Mouse (Mus musculus) left cerebral cortex, adult 2 months (tissue): ENCODE data around the gene Gm20807. TPM values are rescaled to one million over a fixed set of nuclear protein-coding genes. Genes with fewer than 3 reads are reported as not detected.
"Not testable (repeated sequence)": the region's sequence is repeated elsewhere in the genome, so short reads cannot be mapped to it uniquely, and the experiment has no call there.

Source experiments
- DNase-seq, 2 experiments: peaks; one replicate each; pipeline ENCODE4 v3.0.0; 2021 to 2022; ENCODE audit warnings: low spot score in 2 of 2, mixed read lengths in 1 of 2; ENCODE audit errors: extremely low spot score in 1 of 2
- H3K27ac ChIP-seq: fragments of 200-600 bp; 2 replicates; pipeline ENCODE4 v1.8.1; 2022
- H3K4me3 ChIP-seq: fragments of 200-600 bp; 2 replicates; pipeline ENCODE4 v1.8.1; 2022
- intact Hi-C: fragments of 180-260 bp; cut with DNase I; formaldehyde crosslinking; loops from one replicate; pipeline ENCODE4 v1.15.1; 2025
- long read RNA-seq, 2 experiments: library from polyadenylated mRNA; stranded (forward); transcript quantifications; one replicate each; pipeline ENCODE4 v2.0.0; 2021; ENCODE audit warnings: borderline mapping rate in 2 of 2
- total RNA-seq, 2 experiments: library from RNA; stranded (reverse); gene quantifications; 2 replicates each; pipeline ENCODE4 v1.2.3; 2021

Gm20807 gene
- total RNA-seq, result not detected
- long read RNA-seq, experiment 1, result 0 reads
- long read RNA-seq, experiment 2, result 0 reads

GRCm38 (mm10) chrY:13042591-13042990, at the start of gene Gm20807:
TSS of gene Gm20807 (plus strand) at chrY:13042891.
- intact Hi-C loops, H3K4me3 ChIP-seq, H3K27ac ChIP-seq, DNase-seq: not testable (repeated sequence)

Other genes starting within 250 kb of the Gm20807 start
- not detected for gene Gm21891, start 90.6 kb downstream of the Gm20807 start, total RNA-seq
- gene Gm21425, start 119.1 kb downstream of the Gm20807 start, total RNA-seq, result not detected
- not detected for gene Gm21828, start 181.0 kb downstream of the Gm20807 start, total RNA-seq
- not detected for gene Gm21440, start 209.5 kb downstream of the Gm20807 start, total RNA-seq
- not detected for gene Gm21454, start 209.6 kb downstream of the Gm20807 start, total RNA-seq